Mouse (Mus musculus) E14TG2a.4 (cell line): ENCODE results near the gene Naaladl1.

ENCODE experiments used
- H3K27me3 ChIP-seq: 2 replicates; pipeline ENCODE4 v1.6.1; 2014; ENCODE audit warnings: low read length, control low read depth; ENCODE audit not compliant: insufficient read depth
- H3K36me3 ChIP-seq: 2 replicates; pipeline ENCODE4 v1.6.1; 2014; ENCODE audit warnings: low read length, control low read depth; ENCODE audit not compliant: insufficient read depth
- H3K4me1 ChIP-seq: replicated peaks from 2 replicates; pipeline ENCODE4 v1.6.1; 2014; ENCODE audit warnings: low read depth, low read length, control low read depth
- H3K4me3 ChIP-seq: replicated peaks from 2 replicates; pipeline ENCODE4 v1.5.1; 2014; ENCODE audit warnings: mild to moderate bottlenecking, low read length
- H3K9me3 ChIP-seq: 2 replicates; pipeline ENCODE4 v1.6.1; 2014; ENCODE audit warnings: low read length, control low read depth
- CTCF ChIP-seq: conservative IDR thresholded peaks from 2 replicates; pipeline ENCODE4 v1.5.1; 2014; ENCODE audit warnings: low read length
- NANOG ChIP-seq: IDR thresholded peaks from 2 replicates; pipeline ENCODE4 v1.6.1; 2014; ENCODE audit warnings: borderline replicate concordance, low read length, mixed read lengths
- POU5F1 ChIP-seq: IDR thresholded peaks from 2 replicates; pipeline ENCODE4 v1.6.1; 2014; ENCODE audit warnings: low read length, borderline replicate concordance

Gene Naaladl1

DNA sequence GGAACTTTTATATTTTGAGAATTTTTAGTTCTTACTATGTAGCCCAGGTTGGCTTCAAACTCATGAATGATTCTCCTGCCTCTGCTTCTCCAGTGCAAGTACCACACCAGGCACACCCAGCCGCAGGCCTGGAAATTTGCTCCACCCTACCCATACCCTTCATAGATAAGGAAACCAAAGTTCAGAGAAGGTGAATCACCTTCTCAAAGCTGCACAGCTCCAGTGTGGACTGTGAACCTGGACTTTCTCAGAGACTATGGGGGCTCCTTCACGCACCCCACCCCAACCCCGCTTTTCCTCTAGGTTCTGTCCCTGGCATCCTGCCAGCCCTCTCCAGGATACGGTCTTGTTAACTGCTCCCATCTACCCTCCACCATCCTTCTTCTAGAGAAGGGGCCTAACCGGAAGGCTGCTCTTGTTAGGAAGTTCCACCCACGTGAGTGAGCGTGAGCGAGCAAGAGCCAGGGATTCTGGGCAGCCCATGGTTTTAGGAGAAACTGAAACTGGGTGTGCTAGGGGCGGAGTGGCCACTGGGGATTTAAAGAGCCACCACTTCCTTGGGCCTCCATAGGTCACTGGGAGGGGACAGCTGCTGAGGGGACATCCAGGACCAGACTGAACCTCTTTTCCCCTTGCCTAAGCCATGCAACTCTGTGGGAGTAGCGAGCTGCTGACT lies 58.4 kb downstream of the Naaladl1 start:
- Histone ChIP-seq H3K36me3 (no peaks in the 10 kb centered on the region), H3K4me1 (peaks cover 12% of the 10 kb centered on the region), H3K27me3 (peaks cover 16% of the 10 kb centered on the region; the same call in 1 of the 2 replicates), H3K9me3 (no peaks in the 10 kb centered on the region), H3K4me3 (no peak overlapping the region)
- no peak for TF ChIP-seq NANOG
- no peak for TF ChIP-seq POU5F1
- no peak for TF ChIP-seq CTCF
